Mouse (Mus musculus) hindbrain, embryonic 10.5 days (tissue): Measurements from ENCODE around the gene Olfr47. TPM values are rescaled to one million over a fixed set of nuclear protein-coding genes. Genes with fewer than 3 reads are reported as not detected.
"Not testable (repeated sequence)": the region's sequence is repeated elsewhere in the genome, so short reads cannot be mapped to it uniquely, and the experiment has no call there.

Experiments
- DNase-seq: peaks from one replicate; pipeline ENCODE4 v3.0.0-alpha.2; 2017; ENCODE audit warnings: low spot score
- H3K27ac ChIP-seq: fragments of 300-500 bp; sonication (generic); 2 replicates; pipeline ENCODE4 v1.5.1; 2016; ENCODE audit warnings: mild to moderate bottlenecking, moderate library complexity
- H3K27me3 ChIP-seq: fragments of 300-500 bp; sonication (generic); 2 replicates; pipeline ENCODE4 v1.6.1; 2016; ENCODE audit warnings: mild to moderate bottlenecking; ENCODE audit not compliant: poor library complexity, insufficient read depth, severe bottlenecking
- H3K36me3 ChIP-seq: fragments of 300-500 bp; sonication (generic); 2 replicates; pipeline ENCODE4 v1.6.1; 2016; ENCODE audit warnings: mild to moderate bottlenecking, moderate library complexity
- H3K4me1 ChIP-seq: fragments of 300-500 bp; sonication (generic); replicated peaks from 2 replicates; pipeline ENCODE4 v1.6.1; 2016; ENCODE audit warnings: mild to moderate bottlenecking
- H3K4me3 ChIP-seq: fragments of 300-500 bp; sonication (generic); 2 replicates; pipeline ENCODE4 v1.5.1; 2016; ENCODE audit warnings: mild to moderate bottlenecking, moderate library complexity
- H3K9me3 ChIP-seq: fragments of 300-500 bp; sonication (generic); 2 replicates; pipeline ENCODE4 v1.6.1; 2016; ENCODE audit warnings: mild to moderate bottlenecking, moderate library complexity
- WGBS: fragments of 180-500 bp; shearing (Covaris S2); methylation state at CpG from one replicate; pipeline ENCODE4 v1.1.7; 2016; 5-methylcytosine and 5-hydroxymethylcytosine counted together
- polyA plus RNA-seq: library from polyadenylated mRNA; unstranded; fragments of >200 nt; fragmentation: Nextera tagmentation; extraction: Ambion mirVana; gene quantifications from 2 replicates; pipeline ENCODE4 v1.2.1, GENCODE M21; 2016

The Olfr47 gene
- not detected in 2 replicates for polyA plus RNA-seq

DNA sequence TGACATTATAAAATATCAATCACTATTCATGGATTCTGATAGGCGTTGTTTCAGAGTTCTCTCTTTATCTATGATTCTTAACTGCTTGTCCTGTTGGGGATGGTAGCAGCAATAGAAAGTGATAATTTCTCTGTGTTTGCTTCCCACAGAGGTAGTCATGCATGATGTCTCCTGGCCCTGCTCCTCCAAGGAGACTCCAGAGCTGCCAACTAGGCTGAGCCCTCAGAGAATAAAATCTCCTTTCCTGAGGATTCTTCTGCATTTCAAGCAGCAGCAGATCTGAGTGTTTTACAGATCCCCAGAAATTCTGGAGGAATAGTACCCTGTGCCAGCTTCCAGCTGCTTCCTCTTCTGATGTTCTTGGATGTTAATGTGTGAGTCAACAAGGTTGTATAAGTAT lies at the start of gene Olfr47:
TSS of gene Olfr47 (plus strand) at position 275 of the 400 bp plus-strand sequence.
- not testable (repeated sequence) for H3K4me1 ChIP-seq, H3K27me3 ChIP-seq, H3K27ac ChIP-seq, H3K36me3 ChIP-seq, H3K4me3 ChIP-seq, H3K9me3 ChIP-seq, DNase-seq
- 98% methylated on average over 1 of the region's 1 CpGs for WGBS

DNA sequence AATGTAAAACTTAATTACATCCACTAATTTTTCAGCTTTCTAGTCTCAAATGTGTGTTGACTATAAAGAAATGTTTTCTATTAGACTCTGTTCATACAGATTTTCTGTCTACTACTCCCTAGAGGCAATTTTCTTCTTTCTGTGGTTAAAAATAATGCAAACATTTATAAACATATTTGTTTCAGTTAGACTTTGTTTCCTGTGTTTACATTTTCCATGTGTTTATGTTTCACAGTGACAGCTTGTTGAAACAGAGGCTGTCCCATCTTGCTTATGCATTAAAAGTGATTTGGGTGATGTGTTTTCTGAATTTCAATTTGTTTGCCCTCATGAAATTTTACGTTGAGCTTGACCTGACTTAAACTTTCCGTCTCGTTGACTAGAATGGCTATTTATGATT lies 40.3 kb upstream of the Olfr47 start:
- no peaks in the 10 kb centered on the region for H3K36me3 ChIP-seq
- H3K27me3 ChIP-seq = no peaks in the 10 kb centered on the region
- no peaks in the 10 kb centered on the region for H3K4me1 ChIP-seq
- H3K9me3 ChIP-seq = no peaks in the 10 kb centered on the region
- H3K27ac ChIP-seq = no peak overlapping the region
- no peak for DNase-seq
- H3K4me3 ChIP-seq = no peak overlapping the region
- WGBS = 84% methylated on average over 3 of the region's 3 CpGs

DNA sequence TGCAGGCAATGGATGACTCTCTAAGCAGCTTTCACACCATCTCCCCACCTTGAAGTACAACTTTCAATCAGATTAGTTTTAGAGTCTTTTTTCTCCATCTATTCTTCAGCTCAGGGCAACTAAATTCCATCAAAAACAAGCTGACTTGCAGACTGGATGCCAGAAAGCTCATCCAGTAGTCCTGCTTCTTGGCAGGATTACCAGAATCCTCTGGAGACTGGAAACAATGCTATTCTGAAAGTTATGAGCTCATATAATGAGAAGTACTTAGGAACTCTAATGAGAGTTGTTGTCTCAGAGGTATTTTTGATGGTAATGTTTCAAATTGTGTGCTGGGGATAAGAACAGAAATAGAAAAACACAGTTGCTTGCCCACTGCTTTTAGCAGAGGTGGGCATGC lies 34.5 kb upstream of the Olfr47 start, which contains the start of gene Olfr435:
TSS of gene Olfr435 (plus strand) at position 366 of the 400 bp plus-strand sequence.
- Histone ChIP-seq H3K9me3 (no peaks in the 10 kb centered on the region), H3K27ac (no peak within 1 kb of the TSS), H3K36me3 (no peaks in the 10 kb centered on the region), H3K27me3 (no peaks in the 10 kb centered on the region), H3K4me3 (no peak within 1 kb of the TSS), H3K4me1 (no peaks in the 10 kb centered on the region)
- no peak for DNase-seq

DNA sequence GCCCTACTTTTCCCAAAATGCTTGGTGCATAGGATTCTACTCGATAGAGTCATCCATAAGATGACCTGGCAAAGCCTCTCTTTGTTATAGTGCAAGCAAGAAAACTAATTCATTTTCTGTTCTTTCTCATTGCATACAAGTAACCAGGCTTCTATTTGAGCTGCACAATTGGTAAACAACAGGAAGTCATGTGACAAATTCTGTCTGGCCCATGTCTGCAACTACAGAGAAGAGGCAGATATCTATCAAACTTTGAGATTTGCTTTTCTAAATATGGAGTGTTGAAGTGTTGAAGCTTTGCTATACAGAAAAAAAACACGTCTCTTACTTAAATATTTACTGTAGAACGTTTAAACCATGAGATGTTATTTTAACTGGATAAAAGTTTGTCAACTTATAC lies 33.2 kb upstream of the Olfr47 start:
- Histone ChIP-seq H3K36me3 (no peaks in the 10 kb centered on the region), H3K4me3 (no peak overlapping the region), H3K27me3 (no peaks in the 10 kb centered on the region), H3K27ac (no peak overlapping the region), H3K9me3 (no peaks in the 10 kb centered on the region), H3K4me1 (no peaks in the 10 kb centered on the region)
- DNase-seq = no peak
- 88% methylated on average over 3 of the region's 3 CpGs for WGBS

DNA sequence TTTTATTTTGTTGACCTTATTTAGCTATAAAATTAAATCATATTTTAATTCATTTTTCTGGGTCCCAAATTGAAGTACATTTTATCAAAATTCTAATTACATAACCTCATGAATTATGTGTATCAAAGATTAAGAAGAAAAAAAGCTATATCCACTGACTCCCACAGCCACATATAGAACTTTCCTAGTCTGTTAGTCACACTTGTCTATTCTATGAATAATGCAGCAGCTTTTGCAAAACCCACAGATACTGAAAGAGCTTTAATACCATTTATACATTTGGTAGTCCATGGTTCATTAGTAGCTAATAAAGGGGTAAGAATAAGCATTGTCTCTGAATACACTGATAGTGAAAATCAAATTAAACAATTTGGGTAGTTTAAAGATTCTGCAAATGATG lies 28.5 kb upstream of the Olfr47 start:
- no peaks in the 10 kb centered on the region for H3K36me3 ChIP-seq
- H3K9me3 ChIP-seq = no peaks in the 10 kb centered on the region
- H3K27me3 ChIP-seq = no peaks in the 10 kb centered on the region
- H3K27ac ChIP-seq = no peak overlapping the region
- H3K4me1 ChIP-seq = no peaks in the 10 kb centered on the region
- DNase-seq = no peak
- H3K4me3 ChIP-seq = no peak overlapping the region

DNA sequence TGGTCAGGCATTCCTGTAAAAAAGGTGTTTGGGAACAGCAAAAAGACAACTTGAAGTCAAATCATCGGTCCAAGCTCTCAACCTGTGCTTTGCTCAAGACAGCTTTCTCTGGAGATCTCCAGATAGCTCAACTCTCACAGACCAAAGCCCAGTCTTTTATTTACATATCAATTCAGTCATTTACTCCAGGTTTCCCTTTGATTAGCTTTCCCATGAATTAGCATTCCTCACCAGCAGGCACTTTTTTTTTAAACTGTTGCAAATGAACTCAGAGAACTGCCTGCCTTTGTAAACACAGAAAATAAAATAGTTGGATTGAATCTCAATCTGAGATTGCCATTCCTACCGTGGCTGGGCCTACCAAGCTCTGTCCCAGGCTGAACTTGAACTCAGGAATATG lies 26.0 kb upstream of the Olfr47 start:
- 43% methylated on average over 2 of the region's 2 CpGs for WGBS
- Histone ChIP-seq H3K36me3 (no peaks in the 10 kb centered on the region), H3K27me3 (no peaks in the 10 kb centered on the region), H3K4me3 (no peak overlapping the region), H3K9me3 (no peaks in the 10 kb centered on the region), H3K4me1 (no peaks in the 10 kb centered on the region), H3K27ac (no peak overlapping the region)
- DNase-seq = no peak

DNA sequence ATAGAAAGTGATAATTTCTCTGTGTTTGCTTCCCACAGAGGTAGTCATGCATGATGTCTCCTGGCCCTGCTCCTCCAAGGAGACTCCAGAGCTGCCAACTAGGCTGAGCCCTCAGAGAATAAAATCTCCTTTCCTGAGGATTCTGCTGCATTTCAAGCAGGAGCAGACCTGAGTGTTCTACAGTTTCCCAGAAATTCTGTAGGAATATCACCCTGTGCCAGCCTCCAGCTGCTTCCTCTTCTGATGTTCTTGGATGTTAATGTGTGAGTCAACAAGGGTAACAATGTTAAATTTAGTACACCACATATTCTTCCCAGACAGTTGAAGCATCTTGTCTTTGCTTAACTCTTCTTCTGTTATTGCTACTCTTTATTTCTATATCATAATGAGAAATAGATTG lies 18.5 kb upstream of the Olfr47 start, which contains the start of gene Olfr434:
TSS of gene Olfr434 (plus strand) at position 149 of the 400 bp plus-strand sequence.
- not testable (repeated sequence) for H3K27ac ChIP-seq, H3K27me3 ChIP-seq, H3K4me1 ChIP-seq, H3K9me3 ChIP-seq, H3K36me3 ChIP-seq, H3K4me3 ChIP-seq, DNase-seq

DNA sequence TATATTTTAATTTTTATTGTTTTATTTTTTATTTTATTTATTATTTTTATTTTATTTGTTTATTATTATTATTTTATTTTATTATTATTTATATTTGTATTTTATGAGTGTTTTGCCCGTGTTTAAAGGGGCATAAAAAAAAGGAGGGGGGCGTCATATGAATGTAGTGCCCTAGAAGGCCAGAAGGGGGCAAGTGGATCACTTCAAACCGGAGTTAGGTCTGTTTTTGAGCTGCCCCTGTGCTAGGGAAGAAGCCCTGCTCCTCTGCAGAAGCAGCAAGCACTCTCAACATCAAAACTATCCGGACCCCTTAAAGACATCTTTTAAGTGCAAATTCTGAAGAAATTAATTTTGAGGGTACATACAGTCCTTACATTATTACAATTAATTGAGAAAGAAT lies 10.7 kb downstream of the Olfr47 start:
- Histone ChIP-seq H3K9me3 (no peaks in the 10 kb centered on the region), H3K4me3 (no peak overlapping the region), H3K27me3 (no peaks in the 10 kb centered on the region), H3K36me3 (no peaks in the 10 kb centered on the region), H3K27ac (no peak overlapping the region), H3K4me1 (no peaks in the 10 kb centered on the region)
- 23% methylated on average over 4 of the region's 4 CpGs for WGBS
- peak; percentile 24 for DNase-seq

DNA sequence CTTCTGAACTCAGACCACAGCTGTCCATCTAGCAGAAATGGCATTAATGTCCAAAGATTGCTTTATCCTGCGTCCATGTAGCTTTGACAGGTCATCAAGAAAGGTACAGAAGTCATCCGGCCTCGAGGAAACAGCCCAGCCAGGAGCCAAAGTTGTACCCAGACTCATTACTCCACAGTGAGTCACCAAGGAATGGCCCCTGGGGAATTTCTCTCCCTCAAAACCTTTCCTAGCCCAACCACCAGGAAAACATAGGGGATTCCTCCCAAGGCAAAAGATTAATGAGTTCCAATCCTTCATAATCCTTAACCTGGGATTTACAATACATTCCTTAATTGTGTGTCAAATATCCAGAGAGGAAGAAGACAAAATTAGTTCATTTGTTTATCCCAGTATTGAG lies 16.1 kb downstream of the Olfr47 start:
- Histone ChIP-seq H3K4me1 (no peaks in the 10 kb centered on the region), H3K36me3 (no peaks in the 10 kb centered on the region), H3K4me3 (no peak overlapping the region), H3K9me3 (no peaks in the 10 kb centered on the region), H3K27me3 (no peaks in the 10 kb centered on the region), H3K27ac (no peak overlapping the region)
- 74% methylated on average over 3 of the region's 3 CpGs for WGBS
- no peak for DNase-seq

DNA sequence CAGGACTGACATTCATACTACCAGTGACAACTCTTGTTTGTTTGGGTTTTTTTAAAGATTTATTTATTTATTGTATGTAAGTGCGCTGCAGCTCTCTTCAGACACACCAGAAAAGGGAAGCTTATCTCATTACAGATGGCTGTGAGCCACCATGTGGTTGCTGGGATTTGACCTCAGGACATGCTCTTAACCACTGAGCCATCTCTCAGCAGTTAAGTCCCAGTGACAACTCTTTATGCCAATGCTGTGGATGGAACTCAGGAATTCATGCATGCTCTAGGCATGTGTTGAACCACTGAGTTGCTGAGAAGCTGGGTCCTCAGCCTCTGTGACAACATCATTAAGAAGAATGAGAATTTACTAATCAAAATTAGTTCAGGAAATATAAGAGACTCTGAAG lies 21.7 kb downstream of the Olfr47 start:
- Histone ChIP-seq H3K9me3 (no peaks in the 10 kb centered on the region), H3K27ac (no peak overlapping the region), H3K36me3 (no peaks in the 10 kb centered on the region), H3K4me1 (no peaks in the 10 kb centered on the region), H3K4me3 (no peak overlapping the region), H3K27me3 (no peaks in the 10 kb centered on the region)
- no peak for DNase-seq
- 86% methylated on average over 1 of the region's 1 CpGs for WGBS

DNA sequence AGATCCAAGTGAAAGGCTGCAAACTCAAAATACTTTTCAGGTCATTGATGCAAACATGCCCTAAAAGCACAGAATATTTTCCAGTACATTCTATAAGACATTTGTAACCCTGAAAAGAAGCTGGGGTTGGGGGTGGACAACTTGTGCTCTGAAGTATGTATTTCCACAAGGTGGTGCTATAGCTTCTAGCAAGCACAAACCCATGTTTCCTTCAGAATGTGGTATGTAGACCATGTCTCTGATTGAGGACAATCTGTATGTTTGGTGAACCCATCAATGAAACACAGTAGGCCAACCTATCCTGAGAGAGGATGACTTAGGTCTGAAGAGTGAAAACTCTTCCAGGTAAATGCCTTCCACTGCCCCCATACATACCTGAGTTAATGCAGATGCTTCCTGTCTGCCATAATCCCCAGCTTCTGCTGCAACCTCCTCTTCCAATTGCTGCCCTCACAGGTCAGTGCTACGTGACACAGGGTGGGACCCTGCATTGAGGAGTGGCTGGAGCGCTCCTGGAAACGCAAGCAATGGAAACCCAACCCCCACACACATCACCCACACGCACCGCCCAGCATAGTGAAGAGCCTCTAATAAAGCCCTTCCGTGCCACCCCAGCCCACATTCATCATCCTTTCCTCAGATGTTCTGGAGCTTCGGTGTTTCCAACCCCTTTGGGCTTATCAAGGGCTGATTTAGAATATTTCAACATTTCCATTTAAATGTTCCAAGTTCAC lies 23.0 kb downstream of the Olfr47 start:
- Histone ChIP-seq H3K27me3 (no peaks in the 10 kb centered on the region), H3K4me3 (no peak overlapping the region), H3K4me1 (no peaks in the 10 kb centered on the region), H3K36me3 (no peaks in the 10 kb centered on the region), H3K9me3 (no peaks in the 10 kb centered on the region), H3K27ac (no peak overlapping the region)
- WGBS = 73% methylated on average over 7 of the region's 7 CpGs
- no peak for DNase-seq

DNA sequence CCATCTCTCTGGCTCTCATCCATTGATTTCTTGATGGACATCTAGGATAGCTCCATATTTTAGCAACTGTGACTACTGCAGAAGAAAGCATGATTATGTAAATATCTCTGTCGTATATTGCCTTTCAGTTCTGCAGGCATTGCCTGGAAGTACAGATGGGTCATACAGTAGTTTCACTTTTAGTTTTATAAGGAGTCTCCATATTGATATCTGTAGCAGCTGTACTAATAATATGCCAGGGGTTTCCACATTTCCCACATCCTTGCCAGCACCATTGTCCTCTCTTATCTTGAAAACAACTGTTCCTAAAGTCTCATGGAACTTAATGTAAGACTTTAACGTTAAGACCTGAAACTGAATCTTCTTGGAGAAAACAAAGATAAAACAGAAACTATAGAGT lies 29.4 kb downstream of the Olfr47 start:
- Histone ChIP-seq H3K36me3 (no peaks in the 10 kb centered on the region), H3K27me3 (peaks cover 17% of the 10 kb centered on the region), H3K4me3 (no peak overlapping the region), H3K4me1 (peaks cover 8% of the 10 kb centered on the region), H3K9me3 (no peaks in the 10 kb centered on the region), H3K27ac (no peak overlapping the region)
- 72% methylated on average over 2 of the region's 2 CpGs for WGBS
- DNase-seq = no peak

DNA sequence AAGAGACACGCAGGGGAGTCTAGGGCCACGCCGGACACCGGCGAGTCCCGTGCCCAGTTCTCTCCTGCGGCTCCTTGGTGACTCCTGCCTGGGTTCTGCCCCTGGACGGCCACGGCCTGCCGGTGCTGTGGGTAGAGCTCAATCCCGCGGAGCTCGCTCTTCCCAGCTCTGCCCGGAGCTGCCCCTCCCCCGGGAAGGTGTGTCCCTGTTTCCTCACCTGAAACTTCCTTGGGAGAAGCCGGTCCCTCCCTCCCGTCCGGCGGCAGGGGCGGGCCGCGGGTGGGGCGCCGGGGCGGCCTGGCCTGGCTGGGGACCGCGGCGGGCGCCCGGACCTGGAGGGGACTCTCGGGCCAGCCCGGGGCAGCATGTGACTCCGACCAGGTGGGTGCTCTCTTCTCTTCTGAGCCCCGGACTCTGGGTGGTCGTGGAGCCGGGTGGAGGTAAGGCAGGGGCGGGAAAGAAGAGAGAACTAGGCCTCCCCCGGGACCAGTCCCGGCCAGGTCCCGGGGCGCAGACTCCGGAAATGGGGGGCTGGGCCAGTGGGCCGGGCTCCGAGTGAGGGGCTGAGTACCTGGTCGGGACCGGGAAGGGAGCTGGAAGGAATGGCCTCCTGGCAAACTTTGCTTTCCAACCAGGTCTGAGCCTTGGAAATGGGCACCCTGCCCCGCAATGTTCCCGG lies 34.2 kb downstream of the Olfr47 start, which contains the start of gene Arhgef5:
TSS of gene Arhgef5 (plus strand) at position 220 of the 679 bp plus-strand sequence.
- Histone ChIP-seq H3K4me3 (peak within 1 kb of the TSS; percentile 74), H3K36me3 (no peaks in the 10 kb centered on the region), H3K27me3 (peaks cover 38% of the 10 kb centered on the region), H3K27ac (peak within 1 kb of the TSS; percentile 85), H3K9me3 (no peaks in the 10 kb centered on the region), H3K4me1 (peaks cover 17% of the 10 kb centered on the region)
- under 1% methylated on average over 45 of the region's 48 CpGs for WGBS
- DNase-seq = peak; percentile 46
